Mouse (Mus musculus) liver, adult 2 months (tissue): ENCODE measurements at regions not wholly inside any gene's neighbourhood (a gene's known extent, or its start where the extent isn't known, plus 50 kb on each side); places are given as distances from the start of the nearest gene placed in this dataset.

Source experiments
- CTCF ChIP-seq: fragments of 200-500 bp; IDR thresholded peaks from 2 replicates; pipeline ENCODE4 v1.5.1; 2011; ENCODE audit warnings: low read depth, low read length, control low read depth
- POLR2A ChIP-seq: fragments of 200-500 bp; IDR thresholded peaks from 2 replicates; pipeline ENCODE4 v1.6.1; 2011; ENCODE audit warnings: low read length, control low read depth; ENCODE audit not compliant: insufficient read depth; ENCODE audit errors: extremely low read depth

DNA sequence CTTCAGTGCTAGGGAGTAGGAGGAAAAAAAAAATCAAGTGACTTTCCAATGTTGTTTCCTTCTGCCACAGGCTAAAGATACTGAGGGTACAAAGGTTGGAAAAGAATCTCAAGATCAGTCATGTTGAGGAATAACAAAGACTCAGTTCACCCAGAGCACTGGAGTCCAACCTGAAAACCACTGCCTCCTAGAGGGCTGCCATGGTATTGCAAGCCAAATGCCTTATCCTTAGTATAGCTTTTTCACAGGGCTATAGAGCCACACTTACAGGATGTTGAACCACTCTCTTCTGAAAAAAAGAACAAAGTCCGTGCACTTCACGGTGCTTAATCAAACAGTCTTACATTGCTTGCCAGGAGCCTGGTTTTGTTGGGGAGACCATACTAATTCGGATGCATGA lies 139.9 kb upstream of the Srrm4 start:
- no peak for TF ChIP-seq CTCF
- no peak for TF ChIP-seq POLR2A
